Mouse (Mus musculus) CD4-positive, CD25-positive, alpha-beta regulatory T cell, adult 2 months (primary cell): ENCODE measurements around the gene Tnnt2.

Source experiments
- DNase-seq: peaks from one replicate; pipeline ENCODE4 v3.0.0-alpha.2; 2012; ENCODE audit warnings: low read depth, low spot score

The Tnnt2 gene

GRCm38 (mm10) chr1:135899991-135900515, 63.9 kb downstream of the Tnnt2 start:
- no peak for DNase-seq
